15 mouse cellular contexts compared by ENCODE assay signal in genomic region chr14:32379395-32380098, GRCm38 (mm10). TPM values are rescaled to one million over a fixed set of nuclear protein-coding genes. Genes with fewer than 3 reads are reported as not detected.
DNase-seq lines count a peak whose midpoint lies in the region; ATAC-seq and TF ChIP-seq lines count a peak whose summit lies in the region.
"Had no signal": no experiment of that assay in that cellular context is flagged by ENCODE, and none has a peak within 500 bp of the region (broad histone marks: within the 10 kb centered on the region; RNA-seq: fewer than 3 reads in every experiment).

No protein-coding gene starts in this region.

- H3K9me3 ChIP-seq in lung, embryonic 14.5 days (ENCODE audit: low read depth, low read length) = no peaks in the 10 kb centered on the region
- no peaks in the 10 kb centered on the region for H3K9me3 ChIP-seq in forebrain, embryonic 10.5 days
- H3K9me3 ChIP-seq in limb, embryonic 11.5 days (ENCODE audit: control insufficient read depth, low read length) = no peaks in the 10 kb centered on the region
- H3K9me3 ChIP-seq in stomach, postnatal 0 days (ENCODE audit: control insufficient read depth, low read length) = no peaks in the 10 kb centered on the region
- no peaks in the 10 kb centered on the region for H3K9me3 ChIP-seq in intestine, embryonic 15.5 days
- H3K9me3 ChIP-seq: megakaryocyte, embryonic 14.5 days had no signal

- H3K4me1 ChIP-seq in lung, embryonic 14.5 days (ENCODE audit: insufficient read depth) = no peaks in the 10 kb centered on the region
- peaks cover 32% of the 10 kb centered on the region for H3K4me1 ChIP-seq in forebrain, embryonic 10.5 days
- H3K4me1 ChIP-seq in limb, embryonic 11.5 days (ENCODE audit: control insufficient read depth, insufficient read depth, low read length) = peaks cover 11% of the 10 kb centered on the region
- H3K4me1 ChIP-seq in stomach, postnatal 0 days (replicated peaks; ENCODE audit: control insufficient read depth, insufficient read depth) = no peaks in the 10 kb centered on the region
- no peaks in the 10 kb centered on the region for H3K4me1 ChIP-seq in intestine, embryonic 15.5 days (replicated peaks)

- H3K27ac ChIP-seq in lung, embryonic 14.5 days (ENCODE audit: low read depth) = no peak overlapping the region
- no peak overlapping the region for H3K27ac ChIP-seq in forebrain, embryonic 10.5 days
- no peak overlapping the region for H3K27ac ChIP-seq in limb, embryonic 11.5 days (replicated peaks; ENCODE audit: low read depth, low read length)
- no peak overlapping the region for H3K27ac ChIP-seq in stomach, postnatal 0 days (replicated peaks)
- no peak overlapping the region for H3K27ac ChIP-seq in intestine, embryonic 15.5 days

- peak; percentile 4 for DNase-seq in lung, embryonic 14.5 days
- DNase-seq in lung, postnatal 25 days (ENCODE audit: low spot score) = no peak
- peak; percentile 21 for DNase-seq in forebrain, embryonic 10.5 days (ENCODE audit: extremely low spot score, low spot score)
- DNase-seq in limb, embryonic 11.5 days (ENCODE audit: low spot score) = peak; percentile 42
- DNase-seq in stomach, postnatal 0 days (ENCODE audit: low spot score) = no peak
- no peak for DNase-seq in adrenal gland, adult 18-20 months (ENCODE audit: low spot score in 2 of 2)
- DNase-seq: kidney, adult 18-20 months; right cerebral cortex, postnatal 4 days; thymus, adult 18-20 months had no signal

- no peak for ATAC-seq in lung, embryonic 14.5 days (ENCODE audit: insufficient read depth)
- no peak for ATAC-seq in limb, embryonic 11.5 days (ENCODE audit: insufficient number of reproducible peaks, low FRiP score, low TSS enrichment, low read depth)
- ATAC-seq in stomach, postnatal 0 days (ENCODE audit: low FRiP score, low TSS enrichment) = no peak
- no peak for ATAC-seq in intestine, embryonic 15.5 days
- ATAC-seq in erythroid progenitor cell, adult 5-6 weeks (replicated peaks; ENCODE audit: low FRiP score, poor library complexity, severe bottlenecking) = no peak

- H3K9ac ChIP-seq in lung, embryonic 14.5 days = no peak overlapping the region
- H3K9ac ChIP-seq in limb, embryonic 11.5 days (ENCODE audit: low read length) = no peak overlapping the region
- H3K9ac ChIP-seq in stomach, postnatal 0 days (ENCODE audit: low read length) = no peak overlapping the region
- no peak overlapping the region for H3K9ac ChIP-seq in intestine, embryonic 15.5 days

- H3K36me3 ChIP-seq in lung, embryonic 14.5 days (ENCODE audit: insufficient read depth) = no peaks in the 10 kb centered on the region
- no peaks in the 10 kb centered on the region for H3K36me3 ChIP-seq in forebrain, embryonic 10.5 days (replicated peaks)
- no peaks in the 10 kb centered on the region for H3K36me3 ChIP-seq in limb, embryonic 11.5 days (ENCODE audit: control insufficient read depth, insufficient read depth, low read length)
- no peaks in the 10 kb centered on the region for H3K36me3 ChIP-seq in stomach, postnatal 0 days (ENCODE audit: control insufficient read depth, insufficient read depth, low read length)
- H3K36me3 ChIP-seq in intestine, embryonic 15.5 days = no peaks in the 10 kb centered on the region

- H3K27me3 ChIP-seq in lung, embryonic 14.5 days (ENCODE audit: insufficient read depth, low read length) = peaks cover 20% of the 10 kb centered on the region
- peaks cover 81% of the 10 kb centered on the region for H3K27me3 ChIP-seq in forebrain, embryonic 10.5 days (ENCODE audit: poor library complexity, severe bottlenecking)
- H3K27me3 ChIP-seq in limb, embryonic 11.5 days (ENCODE audit: control insufficient read depth, insufficient read depth, low read length) = no peaks in the 10 kb centered on the region
- no peaks in the 10 kb centered on the region; the same call in 1 of the 2 replicates for H3K27me3 ChIP-seq in stomach, postnatal 0 days (ENCODE audit: control insufficient read depth, insufficient read depth, low read length)
- H3K27me3 ChIP-seq in intestine, embryonic 15.5 days (replicated peaks) = peaks cover 18% of the 10 kb centered on the region

- H3K4me2 ChIP-seq in lung, embryonic 14.5 days = no peak overlapping the region
- peak overlapping the region; percentile 22; the same call in 1 of the 2 replicates for H3K4me2 ChIP-seq in limb, embryonic 11.5 days (ENCODE audit: low read depth, severe bottlenecking)
- 0 out of 2 replicates have a peak overlapping the region, but pooled peaks have one; percentile 17 for H3K4me2 ChIP-seq in stomach, postnatal 0 days (replicated peaks; ENCODE audit: low read depth)
- no peak overlapping the region for H3K4me2 ChIP-seq in intestine, embryonic 15.5 days (replicated peaks)
- H3K4me2 ChIP-seq: liver, embryonic 11.5 days had no signal

- no peak for TF ChIP-seq CTCF in lung, embryonic 14.5 days (IDR thresholded peaks at IDR 0.05; ENCODE audit: low read depth)
- no peak for TF ChIP-seq CTCF in stomach, postnatal 0 days (IDR thresholded peaks at IDR 0.05; ENCODE audit: low read depth)

- WGBS in lung, embryonic 14.5 days = 15% methylated on average over 22 of the region's 22 CpGs
- 5% methylated on average over 22 of the region's 22 CpGs for WGBS in forebrain, embryonic 10.5 days
- 7% methylated on average over 22 of the region's 22 CpGs for WGBS in limb, embryonic 11.5 days
- WGBS in stomach, postnatal 0 days = 18% methylated on average over 22 of the region's 22 CpGs
- WGBS in intestine, embryonic 15.5 days = 21% methylated on average over 22 of the region's 22 CpGs

- TF ChIP-seq EP300 in stomach, postnatal 0 days (optimal IDR thresholded peaks at IDR 0.05) = no peak

- H3K4me3 ChIP-seq in lung, embryonic 14.5 days (ENCODE audit: low read depth, low read length) = no peak overlapping the region
- H3K4me3 ChIP-seq in forebrain, embryonic 10.5 days = peak overlapping the region; percentile 36
- no peak overlapping the region for H3K4me3 ChIP-seq in limb, embryonic 11.5 days (ENCODE audit: low read depth, low read length)
- H3K4me3 ChIP-seq in stomach, postnatal 0 days (ENCODE audit: low read depth, low read length) = no peak overlapping the region
- no peak overlapping the region for H3K4me3 ChIP-seq in intestine, embryonic 15.5 days (replicated peaks)
- H3K4me3 ChIP-seq: megakaryocyte, embryonic 14.5 days had no signal

RNA-seq across cellular contexts. Expression of gene 1700024G13Rik, which starts 8.6 kb away (rescaled TPM):
- polyA plus RNA-seq in lung, embryonic 14.5 days (2014; fragmentation: Nextera tagmentation; extraction: Ambion mirVana) = not detected in 2 replicates
- polyA plus RNA-seq in forebrain, embryonic 10.5 days (2016; fragmentation: Nextera tagmentation; extraction: Ambion mirVana) = not detected in 2 replicates
- polyA plus RNA-seq in limb, embryonic 11.5 days (2014; fragmentation: Nextera tagmentation; extraction: Ambion mirVana) = not detected in 2 replicates
- not detected in 2 replicates for polyA plus RNA-seq in stomach, postnatal 0 days (2015; fragmentation: Nextera tagmentation; extraction: Ambion mirVana)
- polyA plus RNA-seq in intestine, embryonic 15.5 days (2015; fragmentation: Nextera tagmentation; extraction: Ambion mirVana) = not detected in 2 replicates
- total RNA-seq in erythroid progenitor cell, adult 5-6 weeks (2015; ENCODE audit: low replicate concordance) = not detected in 2 replicates
- total RNA-seq in erythroid progenitor cell, adult 5-6 weeks (2017; ENCODE audit: low replicate concordance) = not detected in 2 replicates
- not detected for total RNA-seq in adrenal gland, adult 18-20 months (2021)
- total RNA-seq: CH12.LX; common myeloid progenitor, adult 5-6 weeks had no signal
- polyA plus RNA-seq: liver, embryonic 11.5 days had no signal

RNA-seq across cellular contexts. Expression of gene Ogdhl, which starts 57.7 kb away (rescaled TPM):
- polyA plus RNA-seq in lung, embryonic 14.5 days (2014; fragmentation: Nextera tagmentation; extraction: Ambion mirVana) = 10.6 and 11.0 TPM in 2 replicates
- polyA plus RNA-seq in forebrain, embryonic 10.5 days (2016; fragmentation: Nextera tagmentation; extraction: Ambion mirVana) = 18.3 and 18.4 TPM in 2 replicates
- polyA plus RNA-seq in limb, embryonic 11.5 days (2014; fragmentation: Nextera tagmentation; extraction: Ambion mirVana) = 17.6 and 18.8 TPM in 2 replicates
- 1.6 and 2.0 TPM in 2 replicates for polyA plus RNA-seq in stomach, postnatal 0 days (2015; fragmentation: Nextera tagmentation; extraction: Ambion mirVana)
- 21.9 and 22.5 TPM in 2 replicates for polyA plus RNA-seq in intestine, embryonic 15.5 days (2015; fragmentation: Nextera tagmentation; extraction: Ambion mirVana)
- 0.42 TPM in 1 of 2 replicates, not detected in the other for total RNA-seq in erythroid progenitor cell, adult 5-6 weeks (2015; ENCODE audit: low replicate concordance)
- total RNA-seq in erythroid progenitor cell, adult 5-6 weeks (2017; ENCODE audit: low replicate concordance) = not detected in 2 replicates
- total RNA-seq in adrenal gland, adult 18-20 months (2021) = 1 to 10 TPM; 9.3 to 9.9 TPM

Comparison
In these comparisons a context has a peak if more than half of its experiments do, and no peak if none do; other contexts are left out.
1. DNase-seq: peak in lung, embryonic 14.5 days (single experiment), forebrain, embryonic 10.5 days (single experiment) and limb, embryonic 11.5 days (single experiment); none in lung, postnatal 25 days (single experiment), stomach, postnatal 0 days (single experiment) and adrenal gland, adult 18-20 months (0 of 2).
2. H3K4me2 ChIP-seq: peak in limb, embryonic 11.5 days (single experiment) and stomach, postnatal 0 days (single experiment); none in lung, embryonic 14.5 days (single experiment) and intestine, embryonic 15.5 days (single experiment).